Mouse (Mus musculus) embryonic facial prominence, embryonic 15.5 days (tissue): ENCODE data around the gene Pitpna. TPM values are rescaled to one million over a fixed set of nuclear protein-coding genes. Genes with fewer than 3 reads are reported as not detected.
A peak's percentile ranks its signal among the peaks of the same experiment; 100 is the strongest.

ENCODE experiments used
- ATAC-seq: fragments of 200-750 bp; cut with Nextera tagmentation; 2 replicates; pipeline ENCODE4 v1.8.0; 2017; ENCODE audit warnings: low read depth, moderate TSS enrichment; ENCODE audit not compliant: insufficient number of reproducible peaks, low FRiP score, low TSS enrichment
- H3K27ac ChIP-seq: fragments of 300-500 bp; sonication (generic); replicated peaks from 2 replicates; pipeline ENCODE4 v1.5.1; 2015; ENCODE audit warnings: mild to moderate bottlenecking, inconsistent platforms
- H3K27me3 ChIP-seq: fragments of 300-500 bp; sonication (generic); 2 replicates; pipeline ENCODE4 v1.6.1; 2015; ENCODE audit warnings: inconsistent platforms
- H3K36me3 ChIP-seq: fragments of 300-500 bp; sonication (generic); 2 replicates; pipeline ENCODE4 v1.6.1; 2015; ENCODE audit warnings: mild to moderate bottlenecking, inconsistent platforms
- H3K4me1 ChIP-seq: fragments of 300-500 bp; sonication (generic); 2 replicates; pipeline ENCODE4 v1.6.1; 2015; ENCODE audit warnings: inconsistent platforms
- H3K4me2 ChIP-seq: fragments of 300-500 bp; sonication (generic); replicated peaks from 2 replicates; pipeline ENCODE4 v1.6.1; 2015; ENCODE audit warnings: mild to moderate bottlenecking, inconsistent platforms
- H3K4me3 ChIP-seq: fragments of 300-500 bp; sonication (generic); replicated peaks from 2 replicates; pipeline ENCODE4 v1.5.1; 2015; ENCODE audit warnings: mild to moderate bottlenecking, inconsistent platforms
- H3K9ac ChIP-seq: fragments of 300-500 bp; sonication (generic); 2 replicates; pipeline ENCODE4 v1.6.1; 2015; ENCODE audit warnings: inconsistent platforms
- H3K9me3 ChIP-seq: fragments of 300-500 bp; sonication (generic); replicated peaks from 2 replicates; pipeline ENCODE4 v1.6.1; 2016; ENCODE audit warnings: inconsistent platforms
- WGBS: fragments of 180-500 bp; shearing (Covaris S2); methylation state at CpG from one replicate; pipeline ENCODE4 v1.1.7; 2015; 5-methylcytosine and 5-hydroxymethylcytosine counted together
- microRNA-seq: library from miRNA; unstranded; fragments of <30 nt; microRNA quantifications from one replicate; pipeline ENCODE4, GENCODE M21; 2016; ENCODE audit warnings: borderline number of aligned reads
- polyA plus RNA-seq: library from polyadenylated mRNA; unstranded; fragments of >200 nt; fragmentation: Nextera tagmentation; extraction: Ambion mirVana; gene quantifications from 2 replicates; pipeline ENCODE4 v1.2.1, GENCODE M21; 2015

Pitpna gene
- polyA plus RNA-seq, 1 experiment from 2014 or later, result 79.3 TPM

- H3K27ac ChIP-seq, result no peak overlapping the region
- WGBS, result 91% methylated on average over 6 of the region's 6 CpGs
- no peak overlapping the region for H3K4me3 ChIP-seq
- no peak overlapping the region for H3K9ac ChIP-seq
- ATAC-seq, result no peak
- H3K4me2 ChIP-seq, result no peak overlapping the region
- H3K36me3 ChIP-seq, result peaks cover 89% of the 10 kb centered on the region
- H3K9me3 ChIP-seq, result no peaks in the 10 kb centered on the region
- H3K4me1 ChIP-seq, result no peaks in the 10 kb centered on the region
- no peaks in the 10 kb centered on the region for H3K27me3 ChIP-seq
Observed at GRCm38 (mm10) chr11:75666296-75666695, 78.4 kb downstream of the Pitpna start.

GRCm38 (mm10) chr11:75668621-75669020 lies 80.7 kb downstream of the Pitpna start:
- ATAC-seq, result no peak
- no peaks in the 10 kb centered on the region for H3K9me3 ChIP-seq
- no peaks in the 10 kb centered on the region for H3K4me1 ChIP-seq
- no peak overlapping the region for H3K4me3 ChIP-seq
- H3K4me2 ChIP-seq, result no peak overlapping the region
- peaks cover 89% of the 10 kb centered on the region for H3K36me3 ChIP-seq
- WGBS, result 85% methylated on average over 3 of the region's 3 CpGs
- no peak overlapping the region for H3K27ac ChIP-seq
- no peaks in the 10 kb centered on the region for H3K27me3 ChIP-seq
- H3K9ac ChIP-seq, result no peak overlapping the region

GRCm38 (mm10) chr11:75669176-75669852 lies 81.4 kb downstream of the Pitpna start:
- Histone ChIP-seq H3K9me3 (no peaks in the 10 kb centered on the region), H3K27me3 (no peaks in the 10 kb centered on the region), H3K27ac (no peak overlapping the region), H3K4me3 (no peak overlapping the region), H3K36me3 (peaks cover 90% of the 10 kb centered on the region), H3K4me2 (no peak overlapping the region), H3K9ac (no peak overlapping the region), H3K4me1 (no peaks in the 10 kb centered on the region)
- ATAC-seq, result no peak
- 83% methylated on average over 11 of the region's 11 CpGs for WGBS

GRCm38 (mm10) chr11:75669853-75670200 lies 81.9 kb downstream of the Pitpna start:
- peaks cover 88% of the 10 kb centered on the region for H3K36me3 ChIP-seq
- WGBS, result 87% methylated on average over 12 of the region's 12 CpGs
- H3K9me3 ChIP-seq, result no peaks in the 10 kb centered on the region
- ATAC-seq, result no peak
- H3K4me2 ChIP-seq, result no peak overlapping the region
- no peaks in the 10 kb centered on the region for H3K27me3 ChIP-seq
- H3K27ac ChIP-seq, result no peak overlapping the region
- no peak overlapping the region for H3K4me3 ChIP-seq
- H3K9ac ChIP-seq, result no peak overlapping the region
- no peaks in the 10 kb centered on the region for H3K4me1 ChIP-seq

- 87% methylated on average over 22 of the region's 22 CpGs for WGBS
- Histone ChIP-seq H3K9me3 (no peaks in the 10 kb centered on the region), H3K9ac (no peak overlapping the region), H3K36me3 (peaks cover 72% of the 10 kb centered on the region), H3K4me1 (no peaks in the 10 kb centered on the region), H3K4me2 (no peak overlapping the region), H3K27ac (no peak overlapping the region), H3K4me3 (no peak overlapping the region), H3K27me3 (no peaks in the 10 kb centered on the region)
- ATAC-seq, result no peak
Observed at GRCm38 (mm10) chr11:75671426-75672180, 83.7 kb downstream of the Pitpna start.

GRCm38 (mm10) chr11:75673411-75673810 lies 85.5 kb downstream of the Pitpna start:
- no peak overlapping the region for H3K4me2 ChIP-seq
- H3K9me3 ChIP-seq, result no peaks in the 10 kb centered on the region
- no peaks in the 10 kb centered on the region for H3K27me3 ChIP-seq
- 0 out of 2 replicates have a peak, but pooled peaks cover under 1% of the 10 kb centered on the region for H3K4me1 ChIP-seq
- no peak overlapping the region for H3K9ac ChIP-seq
- ATAC-seq, result no peak
- H3K36me3 ChIP-seq, result peaks cover 57% of the 10 kb centered on the region
- H3K4me3 ChIP-seq, result no peak overlapping the region
- no peak overlapping the region for H3K27ac ChIP-seq
- WGBS, result 93% methylated on average over 5 of the region's 5 CpGs

- ATAC-seq, result no peak
- Histone ChIP-seq H3K27ac (no peak overlapping the region), H3K9ac (no peak overlapping the region), H3K4me3 (no peak overlapping the region), H3K4me2 (no peak overlapping the region), H3K9me3 (no peaks in the 10 kb centered on the region), H3K36me3 (peaks cover 42% of the 10 kb centered on the region), H3K4me1 (peaks cover 3% of the 10 kb centered on the region; the same call in 1 of the 2 replicates), H3K27me3 (no peaks in the 10 kb centered on the region)
- 88% methylated on average over 3 of the region's 3 CpGs for WGBS
Observed at GRCm38 (mm10) chr11:75674875-75675274, 87.0 kb downstream of the Pitpna start.

GRCm38 (mm10) chr11:75677881-75678746 lies 90.2 kb downstream of the Pitpna start:
- 88% methylated on average over 3 of the region's 3 CpGs for WGBS
- ATAC-seq, result no peak
- no peak overlapping the region for H3K9ac ChIP-seq

More at GRCm38 (mm10) chr11:75677881-75678746, 90.2 kb downstream of the Pitpna start:
- Histone ChIP-seq H3K36me3 (peaks cover 12% of the 10 kb centered on the region), H3K4me1 (peaks cover 14% of the 10 kb centered on the region), H3K4me3 (peak overlapping the region; percentile 91), H3K9me3 (no peaks in the 10 kb centered on the region), H3K27me3 (no peaks in the 10 kb centered on the region), H3K27ac (peak overlapping the region; percentile 34; the same call in 1 of the 2 replicates), H3K4me2 (peak overlapping the region; percentile 67)

Small RNAs within 50 kb of the gene (microRNA-seq; reads per million reads assigned to microRNA genes)
- gene Mir3971, result not detected

Other genes starting within 250 kb of the Pitpna start
- gene Rpa1, start 239.8 kb upstream of the Pitpna start, polyA plus RNA-seq, result 92.7 and 96.4 TPM in 2 replicates
- 13.2 and 13.8 TPM in 2 replicates for gene Smyd4, start 239.7 kb upstream of the Pitpna start, polyA plus RNA-seq
- gene Serpinf1, start 165.4 kb upstream of the Pitpna start, polyA plus RNA-seq, result 393 and 406 TPM in 2 replicates
- gene Serpinf2, start 148.5 kb upstream of the Pitpna start, polyA plus RNA-seq, result 0.09 TPM in 1 of 2 replicates, not detected in the other
- gene Wdr81, start 133.4 kb upstream of the Pitpna start, polyA plus RNA-seq, result 6.3 and 7.4 TPM in 2 replicates
- gene Tlcd2, start 126.4 kb upstream of the Pitpna start, polyA plus RNA-seq, result 35.1 and 38.0 TPM in 2 replicates
- gene Prpf8, start 101.3 kb upstream of the Pitpna start, polyA plus RNA-seq, result 51.7 and 52.5 TPM in 2 replicates
- gene Rilp, start 78.0 kb upstream of the Pitpna start, polyA plus RNA-seq, result 0.73 and 1.0 TPM in 2 replicates
- 8.0 and 8.1 TPM in 2 replicates for gene Scarf1, start 74.6 kb upstream of the Pitpna start, polyA plus RNA-seq
- 5.5 and 5.7 TPM in 2 replicates for gene Slc43a2, start 56.4 kb upstream of the Pitpna start, polyA plus RNA-seq
- gene Inpp5k, start 42.9 kb downstream of the Pitpna start, polyA plus RNA-seq, result 25.7 and 31.9 TPM in 2 replicates
- gene Myo1c, start 62.4 kb downstream of the Pitpna start, polyA plus RNA-seq, result 56.1 and 65.3 TPM in 2 replicates
- 105 and 112 TPM in 2 replicates for gene Crk, start 91.2 kb downstream of the Pitpna start, polyA plus RNA-seq
- 742 and 749 TPM in 2 replicates for gene Ywhae, start 144.8 kb downstream of the Pitpna start, polyA plus RNA-seq
- gene Doc2b, start 208.0 kb downstream of the Pitpna start, polyA plus RNA-seq, result 1.1 and 1.2 TPM in 2 replicates